Mouse (Mus musculus) midbrain, postnatal 0 days (tissue): Measurements from ENCODE around the gene Malrd1. TPM values are rescaled to one million over a fixed set of nuclear protein-coding genes. Genes with fewer than 3 reads are reported as not detected.

Experiments used
- ATAC-seq: fragments of 200-750 bp; cut with Nextera tagmentation; 2 replicates; pipeline ENCODE4 v1.8.0; 2017; ENCODE audit warnings: moderate number of reproducible peaks, mild to moderate bottlenecking, moderate TSS enrichment, moderate library complexity; ENCODE audit not compliant: low FRiP score
- DNase-seq: peaks from one replicate; pipeline ENCODE4 v3.0.0-alpha.2; 2015; ENCODE audit warnings: low spot score
- H3K27ac ChIP-seq: fragments of 300-500 bp; sonication (generic); 2 replicates; pipeline ENCODE4 v1.5.1; 2014; ENCODE audit warnings: low read depth, mild to moderate bottlenecking, low read length, mixed read lengths
- H3K27me3 ChIP-seq: fragments of 300-500 bp; sonication (generic); 2 replicates; pipeline ENCODE4 v1.6.1; 2014; ENCODE audit warnings: low read length, control low read depth, mixed read lengths; ENCODE audit not compliant: insufficient read depth
- H3K36me3 ChIP-seq: fragments of 300-500 bp; sonication (generic); 2 replicates; pipeline ENCODE4 v1.6.1; 2014; ENCODE audit warnings: low read length, control low read depth, mixed read lengths; ENCODE audit not compliant: insufficient read depth
- H3K4me1 ChIP-seq: fragments of 300-500 bp; sonication (generic); 2 replicates; pipeline ENCODE4 v1.6.1; 2014; ENCODE audit warnings: mild to moderate bottlenecking, control low read depth, antibody characterized with exemption, low read length, mixed read lengths; ENCODE audit not compliant: insufficient read depth
- H3K4me2 ChIP-seq: fragments of 300-500 bp; sonication (generic); 2 replicates; pipeline ENCODE4 v1.6.1; 2014; ENCODE audit warnings: low read depth, mild to moderate bottlenecking, low read length, mixed read lengths; ENCODE audit not compliant: poor library complexity, severe bottlenecking
- H3K4me3 ChIP-seq: fragments of 300-500 bp; sonication (generic); 2 replicates; pipeline ENCODE4 v1.5.1; 2014; ENCODE audit warnings: low read depth, mild to moderate bottlenecking, low read length, moderate library complexity
- H3K9ac ChIP-seq: fragments of 300-500 bp; sonication (generic); replicated peaks from 2 replicates; pipeline ENCODE4 v1.6.1; 2014; ENCODE audit warnings: mild to moderate bottlenecking, low read length, moderate library complexity, mixed read lengths; ENCODE audit not compliant: poor library complexity, severe bottlenecking
- H3K9me3 ChIP-seq: fragments of 300-500 bp; sonication (generic); 2 replicates; pipeline ENCODE4 v1.6.1; 2016; ENCODE audit warnings: low read length, control low read depth
- CTCF ChIP-seq: IDR thresholded peaks from 2 replicates; pipeline ENCODE4 v1.5.1; 2016; ENCODE audit warnings: antibody characterized with exemption, mild to moderate bottlenecking
- WGBS: fragments of 180-500 bp; shearing (Covaris S2); extraction: QIAGEN DNeasy Blood & Tissue Kit; methylation state at CpG from one replicate; pipeline ENCODE4 v1.1.7; 2014; 5-methylcytosine and 5-hydroxymethylcytosine counted together
- polyA plus RNA-seq: library from polyadenylated mRNA; unstranded; fragments of >200 nt; fragmentation: Nextera tagmentation; extraction: Ambion mirVana; gene quantifications from 2 replicates; pipeline ENCODE4 v1.2.1, GENCODE M21; 2015
- total RNA-seq: library from RNA; depleted of rRNA; stranded (reverse); fragments of >200 nt; gene quantifications from 2 replicates; pipeline ENCODE4 v1.2.3, GENCODE M21; 2014; rRNA removed

Gene Malrd1
- total RNA-seq (0.05 and 0.14 TPM in 2 replicates), polyA plus RNA-seq (0.11 and 0.20 TPM in 2 replicates)

GRCm38 (mm10) chr2:15526241-15526924, at the start of gene Malrd1:
Malrd1 (plus strand) TSS chr2:15526479.
- no peaks in the 10 kb centered on the region for H3K36me3 ChIP-seq
- H3K9me3 ChIP-seq: 0 out of 2 replicates have a peak, but pooled peaks cover 11% of the 10 kb centered on the region
- H3K4me3 ChIP-seq: no peak within 1 kb of the TSS
- H3K27ac ChIP-seq: no peak within 1 kb of the TSS
- ATAC-seq (no peak), DNase-seq (no peak)
- no peak within 1 kb of the TSS for H3K4me2 ChIP-seq
- no peaks in the 10 kb centered on the region for H3K4me1 ChIP-seq
- 82% methylated on average over 2 of the region's 2 CpGs for WGBS
- no peak for TF ChIP-seq CTCF
- H3K27me3 ChIP-seq: no peaks in the 10 kb centered on the region
- no peak within 1 kb of the TSS for H3K9ac ChIP-seq

GRCm38 (mm10) chr2:15538643-15539042, 12.4 kb downstream of the Malrd1 start:
- Histone ChIP-seq H3K4me2 (no peak overlapping the region), H3K27ac (no peak overlapping the region), H3K4me3 (no peak overlapping the region), H3K9me3 (no peaks in the 10 kb centered on the region), H3K36me3 (no peaks in the 10 kb centered on the region), H3K4me1 (no peaks in the 10 kb centered on the region), H3K9ac (no peak overlapping the region), H3K27me3 (no peaks in the 10 kb centered on the region)
- ATAC-seq (no peak), DNase-seq (no peak)
- WGBS: 67% methylated on average over 1 of the region's 1 CpGs
- TF ChIP-seq CTCF: no peak

- no peaks in the 10 kb centered on the region for H3K27me3 ChIP-seq
- TF ChIP-seq CTCF: no peak
- no peak overlapping the region for H3K27ac ChIP-seq
- no peaks in the 10 kb centered on the region for H3K4me1 ChIP-seq
- no peak overlapping the region for H3K9ac ChIP-seq
- no peak for DNase-seq
- H3K4me3 ChIP-seq: no peak overlapping the region
- WGBS: 77% methylated on average over 4 of the region's 4 CpGs
- no peaks in the 10 kb centered on the region for H3K36me3 ChIP-seq
- no peaks in the 10 kb centered on the region for H3K9me3 ChIP-seq
- ATAC-seq: no peak
- no peak overlapping the region for H3K4me2 ChIP-seq
Observed at GRCm38 (mm10) chr2:15613327-15613948, 87.2 kb downstream of the Malrd1 start.

DNA sequence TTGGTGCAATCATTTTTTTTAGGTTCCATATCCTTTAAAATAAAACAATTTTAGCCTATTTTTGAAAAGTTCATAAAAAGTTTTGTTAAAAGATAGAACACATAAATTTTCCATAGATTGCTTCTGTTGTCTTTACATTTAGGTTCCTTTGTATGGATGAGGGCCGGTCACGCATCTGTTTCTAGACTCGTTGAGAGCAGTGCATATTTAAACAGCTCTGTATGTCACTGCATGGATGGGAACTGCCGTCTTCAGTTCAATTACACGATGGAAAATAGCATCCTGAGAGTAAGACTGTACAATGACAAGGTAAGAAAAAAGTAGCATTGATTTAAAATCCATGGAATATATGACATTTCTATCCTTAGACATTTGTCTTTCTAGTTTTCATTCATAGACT, 87.7 kb downstream of the Malrd1 start:
- no peak for ATAC-seq
- Histone ChIP-seq H3K4me2 (no peak overlapping the region), H3K27me3 (no peaks in the 10 kb centered on the region), H3K27ac (no peak overlapping the region), H3K9ac (no peak overlapping the region), H3K4me1 (no peaks in the 10 kb centered on the region), H3K9me3 (no peaks in the 10 kb centered on the region), H3K4me3 (no peak overlapping the region), H3K36me3 (no peaks in the 10 kb centered on the region)
- 78% methylated on average over 5 of the region's 5 CpGs for WGBS
- no peak for TF ChIP-seq CTCF
- DNase-seq: no peak

- WGBS: 75% methylated on average over 1 of the region's 1 CpGs
- H3K9me3 ChIP-seq: no peaks in the 10 kb centered on the region
- no peak for DNase-seq
- no peaks in the 10 kb centered on the region for H3K36me3 ChIP-seq
- H3K27ac ChIP-seq: no peak overlapping the region
- no peak overlapping the region for H3K4me2 ChIP-seq
- no peak overlapping the region for H3K9ac ChIP-seq
- TF ChIP-seq CTCF: no peak
- H3K4me1 ChIP-seq: no peaks in the 10 kb centered on the region
- no peak overlapping the region for H3K4me3 ChIP-seq
- no peaks in the 10 kb centered on the region for H3K27me3 ChIP-seq
- no peak for ATAC-seq
Observed at GRCm38 (mm10) chr2:15635761-15636160, 109.5 kb downstream of the Malrd1 start.

- ATAC-seq (no peak), DNase-seq (no peak)
- H3K9ac ChIP-seq: no peak overlapping the region
- no peaks in the 10 kb centered on the region for H3K9me3 ChIP-seq
- 67% methylated on average over 1 of the region's 1 CpGs for WGBS
- H3K27me3 ChIP-seq: no peaks in the 10 kb centered on the region
- H3K4me1 ChIP-seq: no peaks in the 10 kb centered on the region
- no peaks in the 10 kb centered on the region for H3K36me3 ChIP-seq
- no peak for TF ChIP-seq CTCF
- H3K4me2 ChIP-seq: no peak overlapping the region
- H3K27ac ChIP-seq: no peak overlapping the region
- H3K4me3 ChIP-seq: no peak overlapping the region
Observed at GRCm38 (mm10) chr2:15643864-15644263, 117.6 kb downstream of the Malrd1 start.
